Mouse (Mus musculus): ENCODE data around the gene Pom121.

- no peak for TF ChIP-seq CTCF (IDR thresholded peaks at IDR 0.05; ENCODE audit: control insufficient read depth, insufficient read depth, insufficient read length)
- TF ChIP-seq USF1 (IDR thresholded peaks at IDR 0.05; ENCODE audit: low read depth) = no peak
Observed at GRCm38 (mm10) chr5:135383771-135384170, 10.6 kb downstream of the Pom121 start.

All from C2C12 (cell line).